Mouse (Mus musculus): ENCODE data around the gene Erich3.

GRCm38 (mm10) chr3:154708150-154708549, 44.5 kb downstream of the Erich3 start:
- TF ChIP-seq CTCF (IDR thresholded peaks at IDR 0.05; ENCODE audit: borderline replicate concordance, insufficient read depth, low read length), result no peak
- no peak for TF ChIP-seq POLR2A (IDR thresholded peaks at IDR 0.05; ENCODE audit: low read depth, low read length)
